Mouse (Mus musculus): ENCODE results near the gene Ptger1. TPM values are rescaled to one million over a fixed set of nuclear protein-coding genes. Genes with fewer than 3 reads are reported as not detected.

Gene Ptger1
- polyA plus RNA-seq (2015; fragmentation: Nextera tagmentation; extraction: Ambion mirVana), result 0.36 and 0.48 TPM in 2 replicates

GRCm38 (mm10) chr8:83665969-83666865, at the start of gene Ptger1:
TSS of gene Ptger1 (plus strand) at chr8:83666678.
- WGBS (ENCODE audit: insufficient replicate concordance), result 31% methylated on average over 14 of the region's 14 CpGs
- H3K27ac ChIP-seq (replicated peaks), result no peak within 1 kb of the TSS
- no peak within 1 kb of the TSS for H3K9ac ChIP-seq
- H3K27me3 ChIP-seq, result peaks cover 20% of the 10 kb centered on the region
- H3K4me3 ChIP-seq (replicated peaks), result no peak within 1 kb of the TSS
- no peak for ATAC-seq (ENCODE audit: insufficient read depth)
- peaks cover 44% of the 10 kb centered on the region for H3K4me1 ChIP-seq (replicated peaks)
- peaks cover 18% of the 10 kb centered on the region for H3K36me3 ChIP-seq (replicated peaks)
- no peaks in the 10 kb centered on the region for H3K9me3 ChIP-seq (replicated peaks)
- no peak within 1 kb of the TSS for H3K4me2 ChIP-seq

GRCm38 (mm10) chr8:83617111-83617510, 49.4 kb upstream of the Ptger1 start:
- ATAC-seq (ENCODE audit: insufficient read depth), result no peak
- Histone ChIP-seq H3K9me3 (replicated peaks) (no peaks in the 10 kb centered on the region), H3K27ac (replicated peaks) (no peak overlapping the region), H3K4me1 (replicated peaks) (peaks cover 12% of the 10 kb centered on the region), H3K27me3 (no peaks in the 10 kb centered on the region), H3K36me3 (replicated peaks) (peaks cover 24% of the 10 kb centered on the region), H3K4me3 (replicated peaks) (no peak overlapping the region), H3K9ac (no peak overlapping the region), H3K4me2 (no peak overlapping the region)
- 70% methylated on average over 2 of the region's 2 CpGs for WGBS (ENCODE audit: insufficient replicate concordance)

- no peaks in the 10 kb centered on the region for H3K9me3 ChIP-seq (replicated peaks)
- ATAC-seq (ENCODE audit: insufficient read depth), result no peak
- peaks cover 27% of the 10 kb centered on the region for H3K4me1 ChIP-seq (replicated peaks)
- H3K27ac ChIP-seq (replicated peaks), result no peak overlapping the region
- 92% methylated on average over 2 of the region's 2 CpGs for WGBS (ENCODE audit: insufficient replicate concordance)
- H3K36me3 ChIP-seq (replicated peaks), result peaks cover 10% of the 10 kb centered on the region
- H3K4me2 ChIP-seq, result no peak overlapping the region
- no peaks in the 10 kb centered on the region for H3K27me3 ChIP-seq
- no peak overlapping the region for H3K4me3 ChIP-seq (replicated peaks)
- H3K9ac ChIP-seq, result no peak overlapping the region
Measured at GRCm38 (mm10) chr8:83618566-83618965, 47.9 kb upstream of the Ptger1 start.

GRCm38 (mm10) chr8:83619568-83620285, 46.8 kb upstream of the Ptger1 start:
- H3K36me3 ChIP-seq (replicated peaks), result no peaks in the 10 kb centered on the region
- no peak overlapping the region for H3K9ac ChIP-seq
- H3K9me3 ChIP-seq (replicated peaks), result no peaks in the 10 kb centered on the region
- H3K4me2 ChIP-seq, result no peak overlapping the region
- no peak overlapping the region for H3K27ac ChIP-seq (replicated peaks)
- H3K27me3 ChIP-seq, result no peaks in the 10 kb centered on the region
- H3K4me1 ChIP-seq (replicated peaks), result peaks cover 38% of the 10 kb centered on the region
- WGBS (ENCODE audit: insufficient replicate concordance), result 87% methylated on average over 9 of the region's 9 CpGs
- ATAC-seq (ENCODE audit: insufficient read depth), result no peak
- no peak overlapping the region for H3K4me3 ChIP-seq (replicated peaks)

GRCm38 (mm10) chr8:83621691-83622388, 44.6 kb upstream of the Ptger1 start:
- WGBS (ENCODE audit: insufficient replicate concordance), result 52% methylated on average over 15 of the region's 15 CpGs
- Histone ChIP-seq H3K9ac (peak overlapping the region; percentile 61), H3K9me3 (replicated peaks) (no peaks in the 10 kb centered on the region), H3K27ac (replicated peaks) (peak overlapping the region; percentile 74), H3K4me1 (replicated peaks) (peaks cover 55% of the 10 kb centered on the region), H3K27me3 (no peaks in the 10 kb centered on the region), H3K4me3 (replicated peaks) (peak overlapping the region; percentile 52), H3K4me2 (peak overlapping the region; percentile 90), H3K36me3 (replicated peaks) (no peaks in the 10 kb centered on the region)
- ATAC-seq (ENCODE audit: insufficient read depth), result no peak

GRCm38 (mm10) chr8:83622389-83622989, 44.0 kb upstream of the Ptger1 start:
- Histone ChIP-seq H3K4me2 (peak overlapping the region; percentile 90), H3K4me1 (replicated peaks) (peaks cover 60% of the 10 kb centered on the region), H3K36me3 (replicated peaks) (no peaks in the 10 kb centered on the region), H3K9me3 (replicated peaks) (no peaks in the 10 kb centered on the region), H3K27me3 (no peaks in the 10 kb centered on the region), H3K4me3 (replicated peaks) (peak overlapping the region; percentile 52), H3K9ac (peak overlapping the region; percentile 61), H3K27ac (replicated peaks) (peak overlapping the region; percentile 74)
- WGBS (ENCODE audit: insufficient replicate concordance), result 2% methylated on average over 23 of the region's 23 CpGs
- ATAC-seq (ENCODE audit: insufficient read depth), result peak; percentile 85

- no peak overlapping the region for H3K9ac ChIP-seq
- no peaks in the 10 kb centered on the region for H3K27me3 ChIP-seq
- H3K4me1 ChIP-seq (replicated peaks), result peaks cover 60% of the 10 kb centered on the region
- H3K36me3 ChIP-seq (replicated peaks), result no peaks in the 10 kb centered on the region
- peak overlapping the region; percentile 74 for H3K27ac ChIP-seq (replicated peaks)
- H3K4me2 ChIP-seq, result peak overlapping the region; percentile 16; the same call in 1 of the 2 replicates
- H3K4me3 ChIP-seq (replicated peaks), result no peak overlapping the region
- ATAC-seq (ENCODE audit: insufficient read depth), result peak; percentile 20; the same call in 1 of the 2 replicates
- WGBS (ENCODE audit: insufficient replicate concordance), result 44% methylated on average over 7 of the region's 7 CpGs
- no peaks in the 10 kb centered on the region for H3K9me3 ChIP-seq (replicated peaks)
Measured at GRCm38 (mm10) chr8:83623549-83623948, 42.9 kb upstream of the Ptger1 start.

GRCm38 (mm10) chr8:83624739-83625138, 41.7 kb upstream of the Ptger1 start:
- no peak overlapping the region for H3K4me3 ChIP-seq (replicated peaks)
- peak overlapping the region; percentile 73; the same call in 1 of the 2 replicates for H3K27ac ChIP-seq (replicated peaks)
- H3K9ac ChIP-seq, result no peak overlapping the region
- WGBS (ENCODE audit: insufficient replicate concordance), result 37% methylated on average over 3 of the region's 3 CpGs
- H3K4me1 ChIP-seq (replicated peaks), result peaks cover 60% of the 10 kb centered on the region
- ATAC-seq (ENCODE audit: insufficient read depth), result no peak
- no peaks in the 10 kb centered on the region for H3K9me3 ChIP-seq (replicated peaks)
- no peaks in the 10 kb centered on the region for H3K36me3 ChIP-seq (replicated peaks)
- no peaks in the 10 kb centered on the region for H3K27me3 ChIP-seq
- H3K4me2 ChIP-seq, result no peak overlapping the region

- Histone ChIP-seq H3K4me3 (replicated peaks) (no peak overlapping the region), H3K27ac (replicated peaks) (peak overlapping the region; percentile 73), H3K27me3 (no peaks in the 10 kb centered on the region), H3K9ac (no peak overlapping the region), H3K9me3 (replicated peaks) (no peaks in the 10 kb centered on the region), H3K36me3 (replicated peaks) (no peaks in the 10 kb centered on the region), H3K4me2 (peak overlapping the region; percentile 21; the same call in 1 of the 2 replicates), H3K4me1 (replicated peaks) (peaks cover 60% of the 10 kb centered on the region)
- peak; percentile 78 for ATAC-seq (ENCODE audit: insufficient read depth)
- 43% methylated on average over 6 of the region's 6 CpGs for WGBS (ENCODE audit: insufficient replicate concordance)
Measured at GRCm38 (mm10) chr8:83625676-83626299, 40.7 kb upstream of the Ptger1 start.

GRCm38 (mm10) chr8:83632083-83632707, 34.3 kb upstream of the Ptger1 start:
- Histone ChIP-seq H3K4me2 (no peak overlapping the region), H3K36me3 (replicated peaks) (no peaks in the 10 kb centered on the region), H3K9me3 (replicated peaks) (no peaks in the 10 kb centered on the region), H3K4me3 (replicated peaks) (no peak overlapping the region), H3K27me3 (peaks cover 3% of the 10 kb centered on the region; the same call in 1 of the 2 replicates), H3K4me1 (replicated peaks) (peaks cover 18% of the 10 kb centered on the region), H3K27ac (replicated peaks) (peak overlapping the region; percentile 76), H3K9ac (no peak overlapping the region)
- peak; percentile 83 for ATAC-seq (ENCODE audit: insufficient read depth)
- WGBS (ENCODE audit: insufficient replicate concordance), result 56% methylated on average over 7 of the region's 7 CpGs

Data from liver, embryonic 15.5 days (tissue).